Mouse (Mus musculus): ENCODE measurements around the gene Pglyrp2.

DNA sequence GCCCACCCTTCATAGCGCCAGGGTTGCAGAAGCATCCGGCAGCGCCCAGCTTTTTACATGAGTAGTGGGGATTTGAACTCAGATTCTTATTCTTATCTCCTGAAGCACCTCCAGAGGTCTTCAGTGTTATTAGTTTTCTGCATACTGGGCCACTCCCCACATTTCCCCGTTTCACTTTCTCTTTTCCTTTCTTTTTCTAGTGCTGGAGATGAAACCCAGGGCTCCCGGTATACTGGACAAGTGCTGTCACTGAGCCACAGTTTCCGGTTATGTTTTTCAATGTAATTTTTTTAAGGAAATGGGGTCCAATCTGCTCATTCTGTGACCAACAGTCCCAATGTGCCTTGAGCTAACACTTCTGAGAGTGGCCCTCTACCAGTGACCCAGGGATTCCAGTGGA is 12.1 kb downstream of the Pglyrp2 start:
- TF ChIP-seq CTCF (IDR thresholded peaks at IDR 0.05; ENCODE audit: low read depth, low read length) (no peak), GATA1 (IDR thresholded peaks at IDR 0.05; ENCODE audit: borderline replicate concordance, low read length) (no peak), TAL1 (conservative IDR thresholded peaks at IDR 0.05; ENCODE audit: low read depth, low read length) (no peak)
